Mouse (Mus musculus): ENCODE data around the gene Olfr1290.

DNA sequence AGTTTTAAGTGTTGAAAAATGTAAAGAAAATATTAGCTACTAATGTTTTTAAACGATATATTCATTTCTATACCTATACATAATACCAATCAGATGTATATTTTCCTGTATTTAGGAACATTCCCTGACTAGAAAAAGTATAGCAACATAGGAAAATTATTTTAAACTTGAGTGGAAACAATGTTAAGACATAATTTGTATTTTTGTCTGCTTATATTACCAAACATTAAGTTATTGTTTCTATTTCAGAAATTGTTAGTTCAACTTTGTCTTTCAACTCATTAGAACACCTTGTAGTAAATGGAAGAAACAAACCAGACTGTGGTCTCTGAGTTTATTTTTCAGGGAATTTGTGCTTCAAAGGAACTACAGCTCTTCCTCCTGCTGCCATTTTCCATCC lies 44.8 kb downstream of the Olfr1290 start, which contains the start of gene Olfr1287:
- TF ChIP-seq GATA1 (IDR thresholded peaks at IDR 0.05; ENCODE audit: low read length): no peak
- TF ChIP-seq TAL1 (IDR thresholded peaks at IDR 0.05; ENCODE audit: low read length): no peak
